Mouse (Mus musculus): ENCODE measurements around the gene Hhatl.

Hhatl gene

DNA sequence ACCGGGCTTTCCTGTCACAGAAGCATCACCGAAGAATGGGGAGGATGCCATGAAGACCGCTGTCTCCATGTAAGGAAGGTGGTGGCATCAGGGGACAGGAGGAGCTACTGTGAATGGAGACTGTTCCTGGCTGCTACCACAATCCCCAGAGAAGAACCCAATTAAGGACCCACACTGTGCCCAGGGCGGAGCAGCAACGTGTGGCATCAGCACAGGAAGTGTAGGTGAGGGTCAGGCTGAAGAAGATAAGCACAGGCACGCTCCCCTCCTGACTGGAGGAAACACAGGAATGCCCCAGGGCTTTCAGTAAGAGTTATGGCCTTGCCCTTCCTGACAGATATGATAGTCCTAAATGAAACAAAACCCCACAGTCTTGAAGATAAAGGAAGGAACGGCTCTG is 10.4 kb upstream of the Hhatl start:
- DNase-seq = no peak

DNA sequence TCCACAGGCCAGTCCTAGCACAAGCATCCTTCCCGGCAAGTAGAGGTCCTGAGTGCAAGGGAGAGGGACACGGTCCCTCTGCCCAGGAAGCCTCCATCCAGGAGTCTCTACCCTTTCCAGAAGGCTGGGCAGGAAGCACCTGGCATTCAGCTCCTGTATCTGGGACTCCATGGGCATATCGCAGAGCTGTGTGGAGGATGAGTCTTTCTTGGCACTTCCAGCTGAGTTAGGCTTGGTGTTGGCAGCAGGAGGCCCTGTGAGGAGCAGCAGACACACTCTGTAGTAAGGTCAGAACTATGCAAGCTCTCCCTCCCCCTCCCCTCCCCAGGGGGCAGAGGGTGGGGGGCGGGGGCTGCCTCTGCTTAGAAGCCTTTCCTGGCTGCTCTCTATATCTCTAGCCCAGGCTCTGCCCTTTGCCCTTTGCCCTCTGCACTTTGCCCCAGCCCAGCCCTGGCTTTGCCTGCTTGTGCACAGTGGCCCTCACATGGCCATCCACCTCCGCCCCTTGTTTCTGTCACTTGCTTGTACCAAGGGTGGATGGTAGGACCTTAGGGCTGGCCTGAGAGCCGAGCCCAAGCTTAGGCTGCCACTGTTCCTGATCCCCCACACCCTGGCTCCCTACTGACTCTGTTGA is 6.7 kb upstream of the Hhatl start:
- no peak for DNase-seq

DNA sequence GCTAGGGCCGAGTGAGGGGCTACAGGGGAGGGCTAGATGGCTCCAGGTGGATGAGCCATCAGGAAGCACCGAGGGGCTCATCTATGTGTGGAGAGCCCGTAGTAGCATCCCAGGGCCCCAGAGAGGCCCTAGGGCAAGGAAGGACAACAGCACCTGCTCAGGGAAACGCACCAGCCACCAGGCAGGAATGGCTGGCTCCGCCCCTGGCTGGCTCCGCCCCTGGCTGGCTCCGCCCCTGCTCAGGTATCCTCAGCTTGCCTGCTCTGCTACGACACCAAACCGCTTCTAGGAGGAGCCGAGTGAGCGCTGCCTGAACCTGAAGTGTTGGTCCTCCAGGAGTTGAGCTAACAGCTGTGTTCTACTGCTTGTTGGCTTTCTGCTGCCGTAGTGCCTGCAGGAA is 5.4 kb upstream of the Hhatl start:
- DNase-seq = no peak

DNA sequence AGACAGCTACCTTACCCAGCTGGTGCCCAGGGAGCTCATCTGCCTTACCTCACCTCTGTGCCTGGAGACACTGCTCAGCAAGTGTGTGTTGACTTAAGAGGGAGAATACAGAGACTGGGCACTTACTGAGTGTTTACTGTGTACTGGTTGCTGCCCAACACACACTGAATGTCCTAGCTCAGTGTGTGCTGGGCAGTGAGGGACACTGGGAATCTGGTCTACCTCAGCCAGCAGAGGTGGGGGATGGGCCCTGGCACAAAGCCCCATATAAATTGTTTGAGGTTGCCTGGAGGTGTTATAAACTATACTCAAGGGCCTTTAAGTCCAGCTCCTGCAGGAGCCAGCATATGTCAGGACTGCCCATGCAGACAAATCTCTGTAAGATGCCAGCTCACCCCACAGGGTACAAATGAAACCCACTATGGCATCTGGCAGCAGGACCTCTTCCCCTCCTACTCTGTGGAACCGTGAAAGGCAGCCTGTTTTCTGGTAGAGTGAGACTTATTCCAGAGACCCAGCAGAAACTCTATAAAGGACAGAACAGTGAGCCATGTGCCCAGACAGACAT is 2.7 kb upstream of the Hhatl start:
- DNase-seq = no peak

GRCm38 (mm10) chr9:121791206-121791605 is 1.1 kb downstream of the Hhatl start:
- DNase-seq = peak in 1 of 2 experiments; percentile 22

DNA sequence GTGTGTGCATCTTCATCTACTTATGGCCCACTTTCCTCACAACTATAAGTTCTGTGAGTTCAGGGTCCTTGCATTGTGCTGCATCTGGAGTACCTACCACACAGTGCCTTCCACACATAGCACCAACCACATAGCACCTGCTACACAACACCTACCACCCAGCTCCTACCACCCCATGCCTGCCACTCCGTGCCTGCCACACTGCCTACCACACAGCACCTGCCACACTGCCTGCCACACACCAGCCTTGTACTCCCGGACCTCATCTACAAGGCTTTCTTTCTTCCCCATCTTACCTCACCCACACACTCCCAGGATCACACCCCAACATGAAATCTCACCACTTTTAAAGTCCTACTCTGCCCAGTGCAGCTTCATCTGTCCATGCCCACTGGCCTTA is 5.9 kb downstream of the Hhatl start:
- no peak for DNase-seq

DNA sequence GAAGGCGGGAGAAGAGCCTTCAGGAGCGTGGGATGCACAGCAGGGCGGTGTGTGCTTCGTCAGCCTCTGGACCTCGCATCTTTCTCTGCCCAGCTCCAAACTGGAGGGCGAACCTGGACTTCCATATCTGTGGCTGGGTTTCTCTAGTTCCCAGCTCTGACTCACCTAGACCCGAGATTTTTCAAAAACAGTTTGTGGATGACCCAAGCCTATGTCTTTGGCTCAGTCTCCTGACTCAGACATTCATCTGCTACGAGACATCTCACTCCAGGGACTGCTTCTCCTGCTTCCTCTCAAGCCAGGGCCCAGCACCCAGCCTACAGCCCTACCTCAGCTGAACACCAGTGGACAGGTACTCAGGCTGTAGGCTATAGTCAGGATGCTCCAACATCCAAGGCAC is 7.0 kb downstream of the Hhatl start:
- no peak for DNase-seq

DNA sequence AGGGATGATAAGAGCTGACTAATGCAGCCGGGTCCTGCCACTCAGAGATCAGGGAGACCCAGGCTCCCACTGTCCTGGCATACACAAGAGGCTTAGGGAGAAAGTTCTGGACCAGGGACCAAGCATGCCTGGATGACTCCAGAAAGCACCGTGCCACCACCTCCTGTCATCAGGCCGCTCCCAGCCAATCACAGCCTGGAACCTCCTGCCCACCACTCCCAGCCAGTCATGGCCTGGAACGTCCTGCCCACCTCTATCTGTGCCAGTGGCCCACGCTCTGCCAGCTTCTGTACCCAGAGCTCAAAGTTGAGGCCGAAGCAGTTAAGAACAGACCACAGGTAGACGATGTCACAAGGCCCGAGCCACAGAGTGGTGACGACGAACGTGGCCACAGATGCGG is 7.5 kb downstream of the Hhatl start:
- no peak for DNase-seq

- no peak for DNase-seq
Observed at GRCm38 (mm10) chr9:121778066-121778624, 14.2 kb downstream of the Hhatl start.

DNA sequence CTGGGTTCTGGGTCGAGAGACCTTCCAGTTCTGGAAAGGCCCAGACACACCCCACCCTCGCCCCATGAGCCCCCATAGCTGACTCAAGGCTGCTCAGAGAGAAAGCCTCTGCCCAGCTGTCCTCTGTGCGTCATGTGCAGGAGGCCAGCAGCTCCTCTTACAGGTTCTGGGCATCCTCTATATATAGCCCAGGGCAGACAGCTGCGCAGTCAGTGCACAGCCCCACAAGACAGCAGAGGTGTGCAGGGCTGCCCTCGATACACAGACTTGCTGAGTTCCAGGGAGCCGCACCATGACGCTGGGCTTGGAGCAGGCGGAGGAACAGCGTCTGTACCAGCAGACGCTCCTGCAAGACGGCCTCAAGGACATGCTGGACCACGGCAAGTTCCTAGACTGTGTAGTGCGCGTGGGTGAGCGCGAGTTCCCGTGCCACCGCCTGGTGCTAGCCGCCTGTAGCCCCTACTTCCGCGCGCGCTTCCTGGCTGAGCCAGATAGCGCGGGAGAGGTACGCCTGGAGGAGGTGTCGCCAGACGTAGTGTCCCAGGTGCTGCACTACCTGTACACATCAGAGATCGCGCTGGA is 14.7 kb downstream of the Hhatl start, which contains the start of gene Klhl40:
Gene Klhl40, plus strand, starts transcription at position 124 of the 582 bp plus-strand sequence.
- DNase-seq = no peak

DNA sequence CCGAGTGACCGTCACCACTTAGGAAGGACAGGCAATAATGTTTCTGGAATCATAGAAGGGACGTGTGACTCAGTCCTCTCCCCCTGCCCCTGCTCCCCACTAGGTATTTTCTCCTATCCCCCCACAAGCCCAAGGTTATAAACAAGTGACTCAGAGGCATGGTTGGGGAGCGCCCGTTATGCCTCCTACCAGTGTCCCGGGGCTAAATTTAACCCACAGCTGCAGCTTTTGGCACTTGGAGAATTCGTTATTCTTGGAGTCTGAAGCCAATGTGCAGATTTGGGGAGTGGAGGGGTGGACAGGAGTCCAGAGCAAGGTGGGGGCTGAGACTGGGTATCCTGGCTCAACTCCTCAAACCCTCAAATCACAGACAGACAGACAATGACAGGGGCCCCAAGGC is 15.8 kb downstream of the Hhatl start:
- DNase-seq = no peak

- DNase-seq = no peak
Observed at GRCm38 (mm10) chr9:121775951-121776350, 16.4 kb downstream of the Hhatl start.

GRCm38 (mm10) chr9:121772412-121772811 is 19.9 kb downstream of the Hhatl start:
- no peak for DNase-seq

- DNase-seq = no peak
Observed at GRCm38 (mm10) chr9:121765166-121765855, 27.0 kb downstream of the Hhatl start.

GRCm38 (mm10) chr9:121763716-121764115 is 28.6 kb downstream of the Hhatl start:
- DNase-seq = no peak

GRCm38 (mm10) chr9:121762761-121763160 is 29.5 kb downstream of the Hhatl start:
- no peak for DNase-seq

DNA sequence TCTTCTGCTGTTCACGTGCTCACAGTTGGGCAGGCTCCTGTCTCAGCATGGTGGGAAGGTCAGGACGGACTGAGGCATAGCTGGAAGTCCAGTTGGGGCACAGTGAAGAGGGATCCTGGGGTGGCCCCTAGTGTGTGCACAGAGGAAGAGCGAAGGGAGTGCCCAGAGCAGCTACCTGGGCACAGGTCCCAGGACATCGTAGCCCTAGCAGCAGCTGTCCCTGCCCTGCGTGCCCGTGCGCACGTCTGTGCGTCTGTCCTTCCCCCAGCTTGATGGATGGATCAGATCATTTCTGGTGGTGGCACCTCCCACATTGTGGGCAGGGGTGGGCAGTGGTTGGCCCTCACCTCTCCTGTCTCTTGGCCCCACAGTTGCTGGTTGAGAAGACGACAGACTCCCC is 30.1 kb downstream of the Hhatl start:
- no peak for DNase-seq

GRCm38 (mm10) chr9:121761787-121762186 is 30.5 kb downstream of the Hhatl start:
- DNase-seq = no peak

DNA sequence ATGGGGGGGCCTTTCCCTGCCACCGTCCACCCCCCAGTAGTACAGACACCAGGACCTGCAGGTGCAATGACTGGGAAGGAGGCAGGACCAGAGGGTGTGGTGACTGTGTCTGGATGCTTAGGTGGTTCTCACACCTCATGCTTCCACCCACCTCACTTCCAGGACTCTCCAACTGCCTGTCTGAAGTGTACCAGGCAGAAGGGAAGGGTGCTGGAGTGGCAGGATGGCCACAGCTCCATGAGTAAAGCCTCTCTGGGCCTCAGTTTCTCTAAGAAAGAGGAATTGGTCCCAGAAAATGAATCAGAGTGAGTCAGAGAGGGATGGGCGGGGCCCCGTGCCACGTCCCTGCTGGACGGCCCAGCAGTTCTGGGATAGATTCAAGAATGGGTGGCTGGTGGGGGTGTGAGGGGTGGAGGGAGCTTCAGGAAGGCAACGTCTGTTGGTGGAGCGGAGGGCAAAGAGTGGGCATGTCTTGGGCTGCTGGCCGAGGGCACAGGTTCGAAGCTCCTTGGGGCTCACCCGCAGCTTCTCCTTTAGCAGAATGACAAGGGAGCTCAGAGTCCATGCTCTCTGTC is 31.1 kb downstream of the Hhatl start:
- no peak for DNase-seq

GRCm38 (mm10) chr9:121760271-121761090 is 31.8 kb downstream of the Hhatl start:
- peak; percentile 31 to 57 for DNase-seq

DNA sequence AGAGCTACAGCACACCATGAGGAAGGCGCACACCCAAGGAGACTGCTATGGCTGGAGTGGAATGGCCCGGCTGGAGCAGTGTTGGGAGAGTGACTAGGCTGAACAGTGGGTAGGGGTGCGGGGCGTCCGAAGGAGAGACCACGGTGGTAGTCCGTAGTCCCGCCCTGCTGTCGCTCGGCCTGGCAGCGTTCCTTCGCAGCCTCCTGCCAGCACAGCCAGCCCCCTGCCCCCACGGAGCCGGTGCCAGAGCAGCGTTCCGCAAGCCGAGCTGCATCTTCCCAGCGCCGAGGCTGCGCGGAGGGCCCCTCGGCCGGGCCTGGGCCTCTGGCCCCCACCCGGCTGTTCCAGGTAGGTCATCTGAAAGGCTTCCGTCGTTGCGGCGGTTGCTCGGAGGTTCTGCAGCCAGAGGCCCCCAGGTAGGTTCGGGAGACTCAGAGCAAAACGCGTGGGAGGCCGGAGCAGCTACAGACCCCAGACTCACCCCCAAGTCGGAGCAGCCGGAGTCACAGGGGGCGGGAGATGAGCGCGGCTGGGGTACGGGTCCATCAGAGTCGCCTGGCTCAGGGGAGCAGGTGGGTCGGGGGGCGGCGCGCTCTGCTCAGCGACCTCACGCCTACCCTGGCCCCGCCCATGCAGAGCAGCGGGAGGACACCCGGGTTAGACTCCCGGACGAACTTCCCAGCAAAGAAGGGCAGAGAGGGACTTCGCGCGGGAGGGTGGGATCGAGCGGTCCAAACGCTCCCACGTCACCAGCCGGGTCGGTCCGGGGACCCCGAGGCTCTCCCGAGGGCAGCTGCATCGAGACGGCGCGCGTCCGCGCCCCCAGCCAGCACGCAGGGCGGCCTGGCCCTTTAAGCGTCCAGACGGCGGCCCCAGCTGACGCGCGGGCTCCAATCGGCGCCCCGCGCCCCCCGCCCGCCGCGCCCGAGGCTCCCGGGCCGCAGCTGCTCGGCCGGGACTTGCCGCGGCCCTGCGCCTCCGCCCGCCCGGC is 32.9 kb downstream of the Hhatl start, which contains the start of gene Zfp651:
Gene Zfp651, plus strand, starts transcription at position 240 of the 991 bp plus-strand sequence.
- peak in 1 of 2 experiments; percentile 49 for DNase-seq
